Mouse (Mus musculus): ENCODE data around the gene Pdcd6ip.

GRCm38 (mm10) chr9:113663476-113663875, 44.6 kb downstream of the Pdcd6ip start:
- TF ChIP-seq CTCF (IDR thresholded peaks at IDR 0.05; ENCODE audit: low read depth, low read length) (no peak), GATA2 (IDR thresholded peaks at IDR 0.05; ENCODE audit: borderline replicate concordance, low read depth, low read length) (no peak)
